Mouse (Mus musculus): ENCODE measurements at regions not wholly inside any gene's neighbourhood (a gene's known extent, or its start where the extent isn't known, plus 50 kb on each side); places are given as distances from the start of the nearest gene placed in this dataset.
"Not testable (repeated sequence)": the region's sequence is repeated elsewhere in the genome, so short reads cannot be mapped to it uniquely, and the experiment has no call there.

- not testable (repeated sequence) for TF ChIP-seq POLR2A (IDR thresholded peaks at IDR 0.05; ENCODE audit: control insufficient read depth, low read depth, low read length); CTCF (IDR thresholded peaks at IDR 0.05; ENCODE audit: control insufficient read depth, insufficient read depth, insufficient replicate concordance, low read depth, low read length)
These were observed 81.7 kb upstream of the Kcnj3 start for GRCm38 (mm10) chr2:55354061-55354460.

Data from testis, adult 2 months (tissue).